Mouse (Mus musculus) MEL (cell line): ENCODE data around the gene Papss2.

Experiments used
- CTCF ChIP-seq, 3 experiments: IDR thresholded peaks in 2 of 3; conservative IDR thresholded peaks in 1 of 3; 2 replicates each; pipeline ENCODE4 v1.5.1; 2011 to 2012; ENCODE audit warnings: low read length in 3 of 3, low read depth in 2 of 3, mild to moderate bottlenecking in 2 of 3, improper control_type of control experiment in 1 of 3, inconsistent platforms in 1 of 3, mixed read lengths in 1 of 3, moderate library complexity in 1 of 3; ENCODE audit not compliant: control insufficient read depth in 1 of 3, insufficient read depth in 1 of 3, poor library complexity in 1 of 3, severe bottlenecking in 1 of 3
- EP300 ChIP-seq, 2 experiments: IDR thresholded peaks; 2 replicates each; pipeline ENCODE4 v1.6.1; 2011; ENCODE audit warnings: improper control_type of control experiment in 2 of 2, low read length in 2 of 2, low read depth in 1 of 2, mild to moderate bottlenecking in 1 of 2
- GABPA ChIP-seq: IDR thresholded peaks from 2 replicates; pipeline ENCODE4 v1.6.1; 2012; ENCODE audit warnings: low read depth, mild to moderate bottlenecking, inconsistent platforms, low read length, improper control_type of control experiment, moderate library complexity
- KAT2A ChIP-seq: conservative IDR thresholded peaks from 2 replicates; pipeline ENCODE4 v1.6.1; 2012; ENCODE audit warnings: low read depth, low read length, improper control_type of control experiment, inconsistent platforms
- MXI1 ChIP-seq: IDR thresholded peaks from 2 replicates; pipeline ENCODE4 v1.6.1; 2011; ENCODE audit warnings: mild to moderate bottlenecking, low read depth, low read length, improper control_type of control experiment

- TF ChIP-seq CTCF (IDR thresholded peaks at IDR 0.05 in 2 of 3, conservative IDR thresholded peaks at IDR 0.05 in 1 of 3; ENCODE audit: control insufficient read depth in 1 of 3, insufficient read depth in 1 of 3, low read depth in 2 of 3, low read length in 3 of 3, poor library complexity in 1 of 3, severe bottlenecking in 1 of 3) (no peak), EP300 (IDR thresholded peaks at IDR 0.05; ENCODE audit: low read depth in 1 of 2, low read length in 2 of 2) (no peak), GABPA (no peak), KAT2A (peak; percentile 70; the same call in 1 of the 2 replicates), MXI1 (peak; percentile 94)
Observed at GRCm38 (mm10) chr19:32711761-32712541, 116.4 kb downstream of the Papss2 start.
